Mouse (Mus musculus): ENCODE measurements at regions not wholly inside any gene's neighbourhood (a gene's known extent, or its start where the extent isn't known, plus 50 kb on each side); places are given as distances from the start of the nearest gene placed in this dataset.
"Not testable (repeated sequence)": the region's sequence is repeated elsewhere in the genome, so short reads cannot be mapped to it uniquely, and the experiment has no call there.

GRCm38 (mm10) chr14:102794898-102795297 is 187.5 kb downstream of the Kctd12 start:
- DNase-seq (ENCODE audit: low read depth, low spot score): no peak

DNA sequence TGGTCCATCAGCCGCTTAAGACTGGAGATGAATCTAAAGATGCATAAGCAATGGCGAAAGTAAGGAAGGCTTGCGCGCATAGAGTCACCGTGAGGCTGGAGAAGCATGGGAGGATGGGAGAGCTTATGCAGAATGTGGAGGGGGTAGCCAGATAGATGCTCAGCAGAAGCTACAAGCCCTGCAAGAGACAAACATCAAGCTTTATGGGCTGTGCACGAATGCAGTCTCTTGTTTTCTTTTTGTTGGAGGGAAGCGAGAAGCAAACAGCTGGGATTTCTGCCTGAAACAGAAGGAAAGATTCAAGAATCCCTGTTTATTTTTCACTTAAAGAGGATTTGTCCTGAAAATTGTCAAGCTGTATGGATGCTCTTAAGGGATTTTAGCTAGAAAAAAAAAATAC is 188.7 kb downstream of the Kctd12 start:
- DNase-seq (ENCODE audit: low read depth, low spot score): no peak

GRCm38 (mm10) chr14:102790916-102791315 is 191.5 kb downstream of the Kctd12 start:
- DNase-seq (ENCODE audit: low read depth, low spot score): no peak

- DNase-seq (ENCODE audit: low read depth, low spot score): no peak
These were observed 200.2 kb downstream of the Kctd12 start for GRCm38 (mm10) chr14:102782227-102782626.

DNA sequence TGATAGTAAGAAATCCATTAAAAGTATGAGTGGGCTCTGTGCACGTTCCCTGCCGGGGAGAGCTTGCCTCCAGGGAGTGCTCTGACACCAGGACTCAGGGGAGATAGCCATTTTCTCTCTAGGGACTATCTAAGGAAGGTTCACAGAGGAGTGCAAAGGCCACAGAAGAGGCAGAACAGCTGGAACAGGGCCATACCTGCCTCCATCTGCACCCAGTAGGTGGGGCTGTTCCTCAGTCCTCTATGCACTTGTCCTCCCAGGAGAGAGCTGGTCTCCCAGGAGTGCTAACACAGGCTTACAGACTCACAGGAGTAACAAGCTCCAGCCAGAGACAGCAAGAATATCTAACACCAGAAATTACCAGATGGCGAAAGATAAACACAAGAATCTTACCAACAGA is 212.7 kb downstream of the Kctd12 start:
- DNase-seq (ENCODE audit: low read depth, low spot score): no peak

DNA sequence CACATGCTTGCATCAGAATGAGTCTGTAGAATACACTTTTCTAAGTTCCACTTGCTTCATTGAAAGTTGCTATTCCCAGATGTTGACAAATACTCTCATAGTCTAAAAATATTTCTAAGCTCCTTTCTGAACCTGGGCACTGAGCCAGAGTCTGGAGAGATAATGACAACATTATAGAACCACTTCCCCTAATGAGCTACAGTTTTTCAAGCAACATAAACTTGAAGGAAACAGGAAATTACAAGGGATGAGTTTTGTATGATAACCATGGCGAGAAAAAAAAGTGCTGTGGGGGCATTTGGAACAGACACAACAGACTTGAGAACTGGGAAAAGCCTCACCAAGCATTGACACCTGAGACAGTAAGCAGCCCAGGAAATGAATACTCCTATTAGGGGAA is 233.8 kb downstream of the Kctd12 start:
- DNase-seq (ENCODE audit: low read depth, low spot score): no peak

DNA sequence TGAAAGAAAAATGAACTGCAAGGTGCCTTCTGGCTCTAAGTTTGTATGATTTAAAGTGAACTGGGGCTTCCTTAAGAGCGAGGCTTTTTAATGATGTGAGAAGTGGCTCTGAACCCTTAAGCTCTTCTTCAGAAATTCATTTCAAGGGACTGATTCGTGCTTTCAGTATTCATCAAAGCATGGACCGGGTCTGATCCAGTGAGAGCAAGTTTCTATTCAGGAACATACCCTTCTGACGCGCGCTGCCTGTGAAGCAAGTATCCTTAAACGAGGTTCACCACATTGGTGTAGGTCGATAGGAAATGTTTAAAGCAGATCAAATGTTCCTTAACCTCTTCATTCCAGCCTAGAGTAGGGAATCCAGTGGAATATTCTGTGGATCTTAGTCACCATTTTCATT is 240.1 kb downstream of the Kctd12 start:
- no peak for DNase-seq (ENCODE audit: low read depth, low spot score)

GRCm38 (mm10) chr14:102736656-102737055 is 245.8 kb downstream of the Kctd12 start:
- DNase-seq (ENCODE audit: low read depth, low spot score): no peak

GRCm38 (mm10) chr14:102733718-102734117 is 248.7 kb downstream of the Kctd12 start:
- not testable (repeated sequence) for DNase-seq (ENCODE audit: low read depth, low spot score)

DNA sequence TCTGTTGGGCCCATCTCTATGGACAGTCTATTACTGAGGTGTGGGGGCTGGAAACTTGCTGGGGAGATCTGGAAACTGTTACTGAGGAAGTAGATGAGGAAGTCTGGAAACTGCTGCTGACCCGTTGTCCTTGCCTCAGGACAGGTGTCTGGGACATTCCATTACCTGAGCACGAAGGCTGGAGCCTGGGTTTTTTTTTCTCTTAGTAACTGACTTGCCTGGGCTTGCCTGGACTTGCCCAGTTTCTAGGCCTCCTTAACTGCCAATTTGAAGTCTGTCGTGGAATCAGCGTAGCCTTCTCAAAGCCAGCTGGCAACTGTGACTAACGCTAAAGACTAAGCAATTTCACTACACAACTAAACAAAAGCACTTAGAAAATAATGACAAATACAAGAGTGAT is 250.7 kb downstream of the Kctd12 start:
- no peak for DNase-seq (ENCODE audit: low read depth, low spot score)

DNA sequence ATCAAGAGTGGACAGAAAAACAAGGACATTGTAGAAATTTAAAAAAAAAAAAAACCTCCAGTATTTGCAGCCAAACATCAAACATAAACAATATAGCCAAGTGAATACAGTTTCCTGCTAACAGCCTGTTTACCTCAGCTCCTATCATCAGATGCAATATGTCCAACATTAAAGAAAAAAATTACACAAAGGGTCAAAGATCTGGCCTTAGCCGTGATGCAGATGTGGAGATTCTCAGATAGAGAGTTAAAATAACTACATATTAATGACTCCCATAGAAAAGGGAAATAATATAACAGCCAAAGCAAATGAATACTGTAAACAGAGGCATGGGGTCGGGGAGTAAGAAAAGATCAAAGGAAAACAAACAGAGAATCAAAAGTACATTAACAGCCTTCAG is 259.8 kb downstream of the Kctd12 start:
- DNase-seq (ENCODE audit: low read depth, low spot score): no peak

- no peak for DNase-seq (ENCODE audit: low read depth, low spot score)
These were observed 263.9 kb downstream of the Kctd12 start for GRCm38 (mm10) chr14:102718558-102718957.

DNA sequence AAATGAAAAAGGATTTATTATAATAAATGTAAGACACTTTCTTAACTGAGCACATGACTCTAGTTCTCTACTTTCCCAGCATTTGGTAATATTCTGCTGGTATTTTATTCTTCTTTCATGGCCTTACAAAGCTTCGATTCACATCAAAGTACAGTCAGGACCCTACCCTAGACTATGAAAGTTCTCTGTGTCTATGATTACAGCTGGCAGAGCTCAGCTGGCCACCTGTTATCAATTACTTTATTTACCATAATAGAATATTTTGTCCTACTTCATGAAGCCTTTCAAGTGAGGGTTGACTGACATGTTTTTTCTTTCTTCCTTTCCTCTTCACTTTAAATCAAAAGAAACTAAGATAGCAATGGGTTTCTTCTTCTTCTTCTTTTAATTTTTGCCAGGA is 269.8 kb downstream of the Kctd12 start:
- DNase-seq (ENCODE audit: low read depth, low spot score): no peak

DNA sequence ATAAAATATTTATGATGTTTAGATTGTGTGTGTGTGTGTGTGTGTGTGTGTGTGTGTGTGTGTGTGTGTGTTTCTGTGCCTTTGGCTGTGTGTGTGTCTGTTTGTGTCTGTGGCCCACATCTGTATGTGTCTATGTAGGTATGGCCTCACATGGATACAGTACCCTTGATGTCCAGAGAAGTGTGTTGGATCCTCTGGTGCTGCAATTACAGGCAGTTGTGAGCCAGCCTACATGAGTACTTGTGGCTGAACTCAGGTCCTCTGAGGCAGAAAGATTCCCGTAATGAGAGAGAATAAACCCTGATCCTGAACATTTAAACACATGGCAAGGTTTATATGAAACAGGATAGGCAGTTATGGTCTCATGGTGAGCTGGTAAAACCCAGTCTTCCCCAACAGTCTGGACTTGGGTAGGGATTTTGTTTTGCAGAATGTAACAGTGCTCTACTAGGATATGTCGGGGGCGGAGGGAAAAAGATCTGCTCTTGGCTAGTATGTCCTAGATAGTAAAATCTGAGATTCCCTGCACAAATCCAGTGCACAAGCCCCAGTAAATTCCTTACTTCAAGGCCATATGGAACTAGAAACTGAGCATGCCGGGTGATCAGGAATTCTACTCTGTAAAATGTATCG is 275.6 kb downstream of the Kctd12 start:
- DNase-seq (ENCODE audit: low read depth, low spot score): no peak

- no peak for DNase-seq (ENCODE audit: low read depth, low spot score)
These were observed 281.3 kb downstream of the Kctd12 start for GRCm38 (mm10) chr14:102701108-102701507.

GRCm38 (mm10) chr14:102700457-102700856 is 282.0 kb downstream of the Kctd12 start:
- DNase-seq (ENCODE audit: low read depth, low spot score): no peak

GRCm38 (mm10) chr14:102699015-102699414 is 283.4 kb downstream of the Kctd12 start:
- DNase-seq (ENCODE audit: low read depth, low spot score): no peak

DNA sequence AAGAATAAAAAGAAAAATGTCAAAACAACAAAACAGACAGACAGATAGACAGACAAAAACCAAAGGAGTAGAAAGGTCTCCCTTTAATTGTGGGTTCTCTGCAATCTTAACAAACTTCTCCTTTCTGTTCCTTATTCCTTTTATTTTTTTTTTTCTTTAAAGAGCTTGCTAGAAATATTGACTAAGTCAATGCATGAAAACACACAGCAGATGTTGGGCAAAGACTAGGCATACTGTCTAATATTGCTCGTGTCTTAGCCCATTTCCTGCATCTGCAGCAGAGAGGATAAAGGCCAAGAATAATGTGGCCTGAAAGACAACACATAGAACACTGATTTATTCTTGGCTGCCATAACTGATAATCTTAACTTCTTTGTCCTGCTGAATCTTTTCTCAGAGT is 295.6 kb downstream of the Kctd12 start:
- no peak for DNase-seq (ENCODE audit: low read depth, low spot score)

- DNase-seq (ENCODE audit: low read depth, low spot score): no peak
These were observed 305.9 kb downstream of the Kctd12 start for GRCm38 (mm10) chr14:102676582-102676981.

GRCm38 (mm10) chr14:102674635-102675034 is 307.8 kb downstream of the Kctd12 start:
- no peak for DNase-seq (ENCODE audit: low read depth, low spot score)

- no peak for DNase-seq (ENCODE audit: low read depth, low spot score)
These were observed 308.7 kb downstream of the Kctd12 start for GRCm38 (mm10) chr14:102673724-102674123.

DNA sequence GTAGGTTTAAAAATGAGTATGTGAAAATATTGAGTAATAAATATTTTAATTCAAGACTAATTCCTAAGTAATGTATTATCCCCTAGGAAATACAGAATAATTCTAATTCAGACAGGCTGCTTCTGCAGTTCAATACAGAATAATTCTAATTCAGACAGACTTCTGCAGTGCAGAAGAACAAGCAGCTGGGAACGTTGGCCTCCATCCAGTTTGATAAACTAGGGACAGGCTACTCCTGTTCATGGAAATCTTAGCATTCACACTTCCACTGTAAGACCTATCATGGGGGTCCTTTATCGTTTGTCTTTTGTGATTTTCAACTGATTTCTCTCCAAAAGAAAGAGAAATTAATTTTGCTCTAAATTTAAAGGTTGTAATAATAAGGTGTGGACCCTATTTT is 319.2 kb downstream of the Kctd12 start:
- no peak for DNase-seq (ENCODE audit: low read depth, low spot score)

DNA sequence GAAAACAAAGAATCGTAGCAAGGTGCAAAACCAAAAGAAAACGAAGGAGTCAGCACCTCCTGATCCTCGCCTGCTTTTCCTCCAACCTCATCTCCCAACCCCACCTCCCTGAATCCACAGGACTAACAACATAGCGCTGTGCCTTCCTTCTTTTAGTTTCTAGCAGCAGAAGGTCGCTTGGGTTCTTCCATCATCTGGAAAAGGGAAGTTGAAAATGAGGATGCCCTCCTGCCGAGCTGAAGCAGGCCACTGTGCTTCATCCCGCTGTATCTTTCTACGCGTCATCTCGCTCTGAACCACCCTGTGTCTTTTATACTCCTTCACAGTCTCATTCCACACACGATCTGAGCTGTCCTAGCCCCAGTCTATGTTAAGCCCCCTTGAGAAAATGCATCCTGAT is 322.1 kb downstream of the Kctd12 start:
- no peak for DNase-seq (ENCODE audit: low read depth, low spot score)

DNA sequence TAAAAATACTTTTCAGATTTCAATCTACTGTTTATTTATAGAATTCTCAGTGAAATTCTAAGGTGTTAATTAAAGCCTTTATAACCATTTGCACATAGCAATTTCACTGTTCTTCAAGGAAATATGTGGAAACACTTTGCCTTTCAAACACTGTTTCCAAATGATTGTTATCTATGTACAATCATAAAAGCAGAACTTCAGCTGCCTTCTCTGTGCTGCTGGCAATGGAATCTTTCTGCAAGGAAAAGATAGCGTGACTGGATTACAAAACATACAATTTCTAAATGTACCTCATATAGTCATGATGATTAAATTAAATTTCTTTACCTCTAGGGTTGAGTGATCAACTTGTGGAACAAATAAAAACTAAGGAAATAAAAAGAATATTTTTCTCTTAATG is 326.2 kb downstream of the Kctd12 start:
- no peak for DNase-seq (ENCODE audit: low read depth, low spot score)
